Mouse (Mus musculus): Measurements from ENCODE around the gene Rhot2.
"Not testable (repeated sequence)": the region's sequence is repeated elsewhere in the genome, so short reads cannot be mapped to it uniquely, and the experiment has no call there.

The Rhot2 gene

GRCm38 (mm10) chr17:25827011-25827410, 17.6 kb downstream of the Rhot2 start:
- no peak for DNase-seq

DNA sequence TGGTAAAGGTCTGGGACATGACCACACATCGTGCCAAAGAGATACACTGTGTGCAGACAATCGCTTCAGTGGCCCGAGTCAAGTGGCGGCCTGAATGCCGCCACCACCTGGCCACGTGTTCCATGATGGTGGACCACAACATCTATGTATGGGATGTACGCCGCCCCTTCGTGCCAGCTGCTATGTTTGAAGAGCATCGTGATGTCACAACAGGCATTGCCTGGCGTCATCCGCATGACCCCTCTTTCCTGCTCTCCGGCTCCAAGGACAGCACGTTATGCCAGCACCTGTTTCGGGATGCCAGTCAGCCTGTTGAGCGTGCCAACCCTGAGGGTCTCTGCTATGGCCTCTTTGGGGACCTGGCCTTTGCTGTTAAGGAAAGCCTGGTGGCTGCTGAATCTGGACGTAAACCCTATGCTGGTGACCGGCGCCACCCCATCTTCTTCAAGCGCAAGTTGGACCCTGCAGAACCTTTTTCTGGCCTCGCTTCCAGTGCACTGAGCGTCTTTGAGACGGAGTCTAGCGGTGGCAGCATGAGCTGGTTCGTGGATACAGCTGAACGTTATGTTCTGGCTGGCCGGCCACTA, 18.6 kb downstream of the Rhot2 start:
- DNase-seq, result no peak

DNA sequence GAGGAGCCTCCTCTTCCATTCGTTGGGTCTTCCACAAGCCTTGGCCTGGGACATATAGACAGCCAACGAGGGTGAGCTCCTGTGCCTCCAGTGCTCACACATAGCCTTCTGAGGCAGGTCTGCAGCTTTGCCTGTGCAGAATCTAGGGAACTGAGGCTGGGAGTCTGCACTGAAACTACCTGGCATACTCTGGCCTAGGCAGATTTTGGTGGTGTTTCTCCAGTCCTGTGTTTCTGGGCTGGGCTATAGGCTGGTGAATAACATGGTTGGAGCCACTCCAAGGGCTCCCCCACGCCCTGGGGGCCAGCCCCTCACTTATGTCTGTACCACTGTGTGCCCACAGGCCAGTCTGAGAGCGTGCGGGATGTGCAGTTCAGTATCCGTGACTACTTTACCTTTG, 19.3 kb downstream of the Rhot2 start:
- DNase-seq, result no peak

DNA sequence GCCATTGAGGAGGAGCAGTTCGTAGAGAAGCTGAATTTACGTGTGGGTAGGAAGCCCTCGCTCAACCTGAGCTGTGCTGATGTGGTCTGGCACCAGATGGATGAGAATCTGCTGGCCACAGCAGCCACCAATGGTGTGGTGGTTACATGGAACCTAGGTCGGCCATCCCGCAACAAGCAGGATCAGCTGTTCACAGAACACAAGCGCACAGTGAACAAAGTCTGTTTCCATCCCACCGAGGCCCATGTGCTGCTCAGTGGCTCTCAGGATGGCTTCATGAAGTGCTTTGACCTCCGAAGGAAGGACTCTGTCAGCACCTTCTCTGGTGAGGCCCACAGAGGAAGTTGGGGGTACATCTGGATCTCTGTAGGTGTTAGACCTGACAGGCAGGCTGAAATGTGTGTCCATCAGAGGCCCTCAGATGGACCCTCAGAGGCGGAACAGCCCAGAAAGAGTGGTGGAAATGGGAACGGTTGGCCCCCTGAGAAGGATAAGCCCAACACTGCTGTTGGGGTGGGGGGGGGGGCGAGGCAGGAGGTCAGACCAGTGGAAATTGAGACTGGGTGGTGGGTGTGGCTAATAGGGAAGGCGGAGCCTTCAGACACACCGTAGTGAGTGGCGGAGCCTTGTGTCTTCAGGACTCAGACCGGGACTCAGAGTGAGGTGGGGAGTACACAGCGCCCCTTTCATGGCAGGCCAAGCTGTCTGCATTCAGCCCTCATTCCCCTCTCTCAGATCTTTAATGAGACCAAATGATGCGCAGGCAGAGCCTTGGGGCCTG, 20.1 kb downstream of the Rhot2 start:
- peak in 1 of 2 experiments; percentile 2 for DNase-seq

DNA sequence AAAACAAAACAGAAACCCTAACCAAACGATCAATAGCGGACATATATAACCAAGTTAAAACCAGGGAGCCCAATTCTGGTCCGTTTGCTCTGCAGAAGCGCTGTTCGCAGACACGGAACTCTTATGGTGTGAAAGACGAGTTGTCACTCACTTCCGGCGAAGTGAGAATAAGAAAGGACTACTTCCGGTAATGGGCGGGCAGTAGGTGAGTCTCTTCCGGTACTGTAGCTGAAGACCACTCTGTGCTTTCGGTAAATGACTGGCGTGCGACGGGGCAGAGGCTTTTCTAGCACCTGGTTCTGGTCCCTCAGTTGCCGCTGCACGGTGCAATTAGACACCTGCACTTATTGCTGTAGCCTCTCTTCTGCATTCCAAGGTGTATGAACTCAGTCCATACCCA, 21.2 kb downstream of the Rhot2 start, which contains the start of gene Wdr24:
Gene Wdr24 (plus strand): TSS at position 176 of the 400 bp plus-strand sequence.
- peak; percentile 75 to 83 for DNase-seq

GRCm38 (mm10) chr17:25818851-25819780, 25.5 kb downstream of the Rhot2 start:
- peak in 1 of 2 experiments; percentile 33 for DNase-seq

DNA sequence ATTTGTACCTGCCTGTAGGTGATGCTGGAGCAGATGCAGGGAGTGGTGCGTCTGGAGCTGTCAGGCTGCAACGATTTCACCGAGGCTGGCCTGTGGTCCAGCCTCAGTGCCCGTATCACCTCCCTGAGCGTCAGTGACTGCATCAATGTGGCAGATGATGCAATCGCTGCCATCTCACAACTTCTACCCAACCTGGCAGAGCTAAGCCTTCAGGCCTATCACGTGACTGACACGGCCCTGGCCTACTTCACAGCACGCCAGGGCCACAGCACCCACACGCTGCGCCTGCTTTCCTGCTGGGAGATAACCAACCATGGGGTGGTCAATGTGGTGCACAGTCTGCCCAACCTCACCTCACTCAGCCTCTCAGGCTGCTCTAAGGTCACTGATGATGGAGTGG, 27.0 kb downstream of the Rhot2 start:
- DNase-seq, result no peak

- peak; percentile 97 to 98 for DNase-seq
Measured at GRCm38 (mm10) chr17:25813471-25813870, 31.2 kb downstream of the Rhot2 start.

GRCm38 (mm10) chr17:25810890-25811289, 33.8 kb downstream of the Rhot2 start:
- DNase-seq, result no peak

GRCm38 (mm10) chr17:25809606-25810340, 34.9 kb downstream of the Rhot2 start:
- DNase-seq, result no peak

GRCm38 (mm10) chr17:25808789-25809605, 35.7 kb downstream of the Rhot2 start, which contains the start of gene Fbxl16:
Gene Fbxl16, plus strand, starts transcription at chr17:25809085.
- peak; percentile 72 to 81 for DNase-seq

DNA sequence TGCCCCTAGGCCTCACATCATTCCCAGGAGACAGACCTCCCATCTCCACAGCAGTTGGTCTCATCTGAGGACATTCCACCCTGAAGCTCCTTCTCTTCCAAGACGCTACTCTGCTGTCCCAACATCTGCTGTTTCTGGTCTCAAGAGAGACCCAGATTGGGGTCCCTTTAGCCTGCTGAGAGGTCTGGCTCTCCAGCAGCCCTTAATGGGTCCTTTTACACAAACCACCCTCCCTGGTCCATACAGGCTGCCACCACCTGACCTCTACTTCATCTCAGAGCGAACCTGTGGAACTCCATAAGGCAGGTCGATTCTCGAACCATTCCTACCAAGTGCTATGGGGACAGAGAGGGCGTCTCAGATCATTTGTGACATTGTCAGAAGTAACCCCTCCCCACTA, 36.6 kb downstream of the Rhot2 start:
- DNase-seq, result no peak

GRCm38 (mm10) chr17:25807452-25807851, 37.2 kb downstream of the Rhot2 start:
- not testable (repeated sequence) for DNase-seq

- no peak for DNase-seq
Measured at GRCm38 (mm10) chr17:25806507-25806906, 38.1 kb downstream of the Rhot2 start.

DNA sequence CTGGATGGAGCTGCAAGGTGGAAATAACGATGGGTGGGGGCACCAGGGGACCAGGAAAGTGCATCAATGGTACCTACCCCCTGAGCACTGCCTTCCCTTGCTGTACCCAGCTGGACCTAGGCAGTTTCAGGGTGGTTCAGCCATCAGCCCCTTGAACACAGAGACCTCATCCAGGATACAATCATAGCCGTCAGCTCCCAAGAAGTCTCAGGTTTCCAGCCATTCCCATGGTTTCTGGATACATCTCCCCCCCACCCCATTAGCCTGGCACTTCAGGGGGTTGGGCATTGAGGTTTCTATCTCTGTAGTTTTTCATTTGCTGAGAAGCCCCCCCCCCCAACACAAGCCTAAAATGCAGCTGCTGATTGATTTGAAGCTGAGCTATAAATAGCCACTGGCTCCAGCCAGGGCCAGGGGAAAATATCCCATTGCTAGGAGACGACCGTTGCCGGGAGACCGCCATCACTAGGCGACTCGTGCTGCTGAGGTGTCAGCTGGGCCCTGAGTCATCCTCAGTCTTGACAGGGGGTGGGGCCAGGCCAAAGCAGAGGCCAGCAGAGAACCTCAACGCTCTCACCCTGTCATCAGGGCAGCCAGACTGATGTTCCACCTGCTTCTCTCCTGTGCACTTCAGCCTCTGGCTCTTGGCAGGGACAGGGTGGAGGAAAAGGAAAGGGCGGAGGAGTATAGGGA, 41.7 kb downstream of the Rhot2 start:
- no peak for DNase-seq

- DNase-seq, result peak; percentile 70 to 77
Measured at GRCm38 (mm10) chr17:25801029-25801428, 43.6 kb downstream of the Rhot2 start.

DNA sequence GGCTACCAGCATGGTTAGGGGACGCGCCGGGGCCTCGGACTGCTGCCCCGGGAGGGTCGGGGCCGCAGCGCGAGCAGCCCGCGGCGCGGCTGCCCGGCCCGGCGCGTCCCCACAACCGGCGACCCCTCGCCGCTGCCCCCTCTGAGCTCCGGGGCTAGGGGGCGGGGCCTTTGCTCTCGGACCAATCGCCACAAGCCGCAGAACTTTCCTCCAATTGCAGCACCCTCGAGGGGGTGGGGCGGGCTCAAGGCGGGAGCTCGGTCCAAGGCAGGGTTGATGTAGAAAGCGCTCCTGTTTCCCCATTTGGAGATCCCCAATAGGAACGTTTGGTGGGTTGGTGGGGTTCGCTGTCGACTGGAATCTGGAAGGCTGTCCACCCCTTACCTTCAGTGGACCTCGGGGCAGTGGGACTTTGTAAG, 47.7 kb downstream of the Rhot2 start, which contains the start of gene Metrn:
Gene Metrn (minus strand): TSS at position 186 of the 419 bp plus-strand sequence.
- peak; percentile 94 to 96 for DNase-seq

DNA sequence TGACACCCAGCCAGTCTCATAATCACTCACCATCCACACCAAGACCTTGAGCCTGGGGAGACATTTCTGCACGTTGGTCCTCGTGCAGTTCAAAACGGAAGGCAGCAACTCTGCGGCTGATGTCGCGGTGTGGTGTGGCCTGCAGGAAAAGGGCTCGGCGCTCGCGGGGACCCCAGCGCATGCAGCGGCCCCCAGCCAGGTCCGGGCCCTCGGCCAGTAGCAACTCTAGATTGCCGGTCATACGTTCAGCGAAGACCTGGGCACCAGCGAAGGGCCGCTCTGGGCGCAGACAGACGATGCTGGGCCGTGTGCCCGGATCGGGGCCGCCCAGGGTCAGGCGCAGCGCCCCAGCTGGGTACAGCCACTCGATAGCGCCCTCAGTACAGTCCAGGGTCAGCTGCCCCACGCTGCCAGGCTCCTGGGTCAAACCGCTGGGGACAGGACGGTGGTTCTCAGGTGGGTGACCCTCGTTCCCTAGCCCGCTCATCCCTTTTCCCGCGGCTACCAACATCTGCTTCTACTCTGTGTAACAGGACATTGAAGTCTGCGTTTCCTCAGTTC, 48.4 kb downstream of the Rhot2 start:
- peak; percentile 35 to 51 for DNase-seq

DNA sequence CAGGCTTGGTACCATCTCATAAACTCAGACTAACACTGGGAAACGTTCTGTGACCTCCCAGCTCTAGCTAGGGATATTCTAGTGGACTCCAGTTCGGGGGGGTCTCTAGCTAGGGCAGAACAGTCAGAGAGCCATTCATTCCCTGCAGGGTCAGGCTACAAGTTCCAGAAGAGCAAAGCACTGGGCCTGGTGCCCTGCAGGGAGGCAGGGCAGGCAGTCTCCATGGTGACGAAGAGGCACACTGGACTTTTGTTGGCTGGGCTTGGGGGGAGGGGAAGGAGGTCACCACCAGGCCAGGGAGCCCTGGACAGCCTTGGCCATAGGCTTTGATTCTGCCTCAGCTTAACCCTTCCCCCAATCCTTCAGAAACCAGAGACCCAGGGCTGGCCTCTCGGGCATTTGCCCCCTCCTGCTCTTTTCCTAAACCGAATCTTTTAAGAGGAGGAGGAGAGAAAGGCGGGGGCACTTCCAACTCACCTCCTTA, 49.0 kb downstream of the Rhot2 start, which contains the start of gene AC134908.4:
Gene AC134908.4 (minus strand): TSS at position 51 of the 484 bp plus-strand sequence.
- peak; percentile 51 to 72 for DNase-seq

- DNase-seq, result no peak
Measured at GRCm38 (mm10) chr17:25794998-25795397, 49.7 kb downstream of the Rhot2 start.

Measured in kidney, postnatal 4 days (tissue).